Mouse (Mus musculus): Measurements from ENCODE around the gene Washc1.
"Not testable (repeated sequence)": the region's sequence is repeated elsewhere in the genome, so short reads cannot be mapped to it uniquely, and the experiment has no call there.

The Washc1 gene

DNA sequence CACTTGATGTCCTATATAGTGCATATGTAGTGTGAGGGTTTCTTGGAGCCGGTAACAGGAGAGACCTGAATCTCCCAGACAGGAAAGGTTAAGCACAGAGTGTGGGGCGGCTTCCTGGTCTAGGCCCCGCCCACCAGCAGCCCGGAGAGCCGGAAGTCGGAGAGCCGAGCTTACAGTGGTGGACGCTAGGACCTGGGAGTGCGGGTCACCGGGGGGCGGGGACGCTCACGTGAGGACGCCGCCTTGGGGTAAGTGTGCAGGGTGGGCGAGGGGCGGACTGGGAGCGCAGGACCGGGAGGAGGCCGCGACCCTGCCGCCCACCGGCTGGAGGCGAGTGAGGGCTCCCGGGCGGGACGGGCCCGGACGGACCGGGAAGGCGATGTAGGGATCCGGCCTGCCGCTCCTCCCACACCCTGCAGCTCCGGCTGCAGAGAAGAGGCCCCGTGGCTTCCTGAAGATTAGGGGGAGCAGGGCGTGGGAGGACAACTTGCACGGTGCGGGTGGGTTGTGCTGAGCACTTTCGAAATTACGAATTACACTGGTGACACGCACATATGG, at the start of gene Washc1:
Gene Washc1 (plus strand): TSS at position 144 of the 558 bp plus-strand sequence.
- DNase-seq (ENCODE audit: low read depth, low spot score), result peak; percentile 88

DNA sequence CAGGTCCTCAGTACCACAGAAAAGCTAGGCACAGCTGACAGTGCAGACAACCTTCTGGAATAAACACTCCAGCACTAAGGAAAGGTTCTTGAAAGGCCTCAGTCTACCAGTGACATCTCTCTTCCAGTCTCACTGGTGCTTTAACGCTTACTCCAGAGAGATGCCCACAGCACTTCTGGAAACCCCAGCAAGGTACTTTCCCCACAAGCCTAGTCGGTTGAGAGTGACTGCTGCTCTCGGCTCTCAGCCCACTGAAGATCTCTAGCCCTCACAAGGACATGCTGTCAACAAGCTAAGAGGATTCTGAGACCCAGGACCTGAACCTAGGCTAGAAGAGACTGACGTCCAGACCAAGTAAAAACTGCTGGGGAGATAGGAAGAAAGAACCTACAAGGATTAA, 46.2 kb upstream of the Washc1 start:
- no peak for DNase-seq (ENCODE audit: low read depth, low spot score)

DNA sequence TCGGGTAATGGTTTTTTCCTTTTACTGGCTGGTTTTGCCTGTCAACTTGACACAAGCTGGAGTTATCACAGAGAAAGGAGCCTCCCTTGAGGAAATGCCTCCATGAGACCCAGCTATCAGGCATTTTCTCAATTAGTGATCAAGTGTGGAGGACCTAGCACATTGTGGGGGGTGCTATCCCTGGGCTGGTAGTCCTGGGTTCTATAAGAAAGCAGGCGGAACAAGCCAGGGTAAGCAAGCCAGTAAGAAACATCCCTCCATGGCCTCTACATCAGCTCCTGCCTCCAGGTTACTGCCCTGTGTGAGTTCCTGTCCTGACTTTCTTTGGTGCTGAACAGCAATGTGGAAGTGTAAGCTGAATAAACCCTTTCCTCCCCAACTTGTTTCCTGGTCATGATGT, 42.3 kb upstream of the Washc1 start:
- DNase-seq (ENCODE audit: low read depth, low spot score), result not testable (repeated sequence)

- no peak for DNase-seq (ENCODE audit: low read depth, low spot score)
These were observed 37.4 kb upstream of the Washc1 start for GRCm38 (mm10) chr17:66073971-66074370.

DNA sequence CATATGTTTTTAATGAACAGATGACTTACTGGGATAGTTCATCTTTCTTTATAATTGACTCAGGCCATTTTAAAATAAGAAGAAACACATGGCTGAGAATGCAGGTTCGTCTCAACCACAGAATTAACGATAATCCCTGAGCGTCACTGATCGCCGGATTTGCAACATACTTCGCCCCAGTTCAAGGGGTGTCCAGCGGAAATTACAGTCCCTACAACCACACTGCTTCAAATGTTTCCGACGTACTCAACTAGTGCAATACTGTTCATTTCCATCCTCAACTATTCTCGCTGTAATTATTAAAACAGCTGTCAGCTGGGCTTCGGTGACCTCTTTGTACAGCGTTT, 35.5 kb upstream of the Washc1 start:
- peak; percentile 29 for DNase-seq (ENCODE audit: low read depth, low spot score)

GRCm38 (mm10) chr17:66076174-66076927, 35.0 kb upstream of the Washc1 start:
- no peak for DNase-seq (ENCODE audit: low read depth, low spot score)

DNA sequence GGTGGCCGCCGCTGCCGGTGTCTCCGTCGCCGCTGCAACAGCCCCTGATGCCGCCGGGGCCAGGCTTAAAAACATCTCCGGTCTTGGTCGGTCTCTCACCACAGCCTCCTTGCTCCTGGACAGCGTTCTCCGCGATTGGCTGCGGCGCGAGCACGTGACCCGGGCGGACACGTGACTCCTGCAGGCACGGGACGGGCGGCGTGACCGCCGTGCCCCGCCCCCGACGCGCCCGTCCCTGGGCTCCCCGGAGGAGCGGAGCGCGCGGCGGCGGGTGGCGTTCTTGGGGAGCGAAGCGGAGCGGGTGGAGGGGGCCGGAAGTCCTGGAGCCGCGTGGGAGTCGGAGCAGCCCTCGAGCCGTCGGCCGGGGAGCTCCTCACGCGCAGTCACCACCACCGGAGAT, 34.4 kb upstream of the Washc1 start, which contains the start of gene Ankrd12:
Gene Ankrd12 (minus strand): TSS at position 156 of the 400 bp plus-strand sequence.
- DNase-seq (ENCODE audit: low read depth, low spot score), result peak; percentile 91

- no peak for DNase-seq (ENCODE audit: low read depth, low spot score)
These were observed 33.9 kb upstream of the Washc1 start for GRCm38 (mm10) chr17:66077437-66077850.

DNA sequence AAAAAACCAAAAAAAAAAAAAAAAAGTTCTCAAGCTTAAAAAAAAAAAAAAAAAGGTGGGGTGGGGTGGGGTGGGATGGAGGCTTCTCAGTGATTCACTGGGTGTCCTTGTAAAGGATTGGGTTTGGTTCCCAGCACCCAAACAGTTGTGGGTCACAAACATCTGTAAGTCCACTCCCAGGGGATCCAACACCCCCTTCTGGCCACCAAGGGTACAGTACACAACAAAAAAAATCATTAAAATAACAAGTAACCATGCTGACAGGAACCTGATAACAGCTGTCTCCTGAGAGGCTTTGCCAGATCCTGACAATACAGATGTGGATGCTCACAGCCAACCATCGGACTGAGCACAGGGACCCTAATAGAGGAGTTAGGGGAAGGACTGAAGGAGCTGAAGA, 26.9 kb upstream of the Washc1 start:
- no peak for DNase-seq (ENCODE audit: low read depth, low spot score)

- DNase-seq (ENCODE audit: low read depth, low spot score), result no peak
These were observed 26.3 kb upstream of the Washc1 start for GRCm38 (mm10) chr17:66085038-66085437.

DNA sequence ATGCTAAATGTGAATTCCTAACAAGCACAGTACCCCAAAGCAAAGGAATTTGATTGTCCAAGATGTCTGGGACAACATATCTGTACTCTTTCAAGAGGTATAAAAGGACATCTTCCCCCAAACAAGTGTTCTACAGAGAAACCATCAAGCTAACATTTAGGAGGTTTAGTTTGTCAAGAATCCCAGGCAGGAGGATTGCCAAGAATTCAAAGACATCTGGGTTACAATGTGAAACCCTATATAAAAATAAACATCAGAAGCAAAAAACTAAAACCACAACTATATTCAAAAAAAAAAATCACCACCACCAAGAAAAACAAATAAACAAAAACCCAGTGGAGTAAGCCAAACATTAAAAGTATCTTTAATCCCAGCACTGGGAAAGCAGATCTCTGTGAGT, 21.1 kb upstream of the Washc1 start:
- no peak for DNase-seq (ENCODE audit: low read depth, low spot score)

GRCm38 (mm10) chr17:66091392-66091791, 20.0 kb upstream of the Washc1 start:
- no peak for DNase-seq (ENCODE audit: low read depth, low spot score)

GRCm38 (mm10) chr17:66092065-66092464, 19.3 kb upstream of the Washc1 start:
- no peak for DNase-seq (ENCODE audit: low read depth, low spot score)

- DNase-seq (ENCODE audit: low read depth, low spot score), result no peak
These were observed 18.7 kb upstream of the Washc1 start for GRCm38 (mm10) chr17:66092664-66093063.

GRCm38 (mm10) chr17:66100566-66101379, 10.6 kb upstream of the Washc1 start:
- peak; percentile 7 for DNase-seq (ENCODE audit: low read depth, low spot score)

DNA sequence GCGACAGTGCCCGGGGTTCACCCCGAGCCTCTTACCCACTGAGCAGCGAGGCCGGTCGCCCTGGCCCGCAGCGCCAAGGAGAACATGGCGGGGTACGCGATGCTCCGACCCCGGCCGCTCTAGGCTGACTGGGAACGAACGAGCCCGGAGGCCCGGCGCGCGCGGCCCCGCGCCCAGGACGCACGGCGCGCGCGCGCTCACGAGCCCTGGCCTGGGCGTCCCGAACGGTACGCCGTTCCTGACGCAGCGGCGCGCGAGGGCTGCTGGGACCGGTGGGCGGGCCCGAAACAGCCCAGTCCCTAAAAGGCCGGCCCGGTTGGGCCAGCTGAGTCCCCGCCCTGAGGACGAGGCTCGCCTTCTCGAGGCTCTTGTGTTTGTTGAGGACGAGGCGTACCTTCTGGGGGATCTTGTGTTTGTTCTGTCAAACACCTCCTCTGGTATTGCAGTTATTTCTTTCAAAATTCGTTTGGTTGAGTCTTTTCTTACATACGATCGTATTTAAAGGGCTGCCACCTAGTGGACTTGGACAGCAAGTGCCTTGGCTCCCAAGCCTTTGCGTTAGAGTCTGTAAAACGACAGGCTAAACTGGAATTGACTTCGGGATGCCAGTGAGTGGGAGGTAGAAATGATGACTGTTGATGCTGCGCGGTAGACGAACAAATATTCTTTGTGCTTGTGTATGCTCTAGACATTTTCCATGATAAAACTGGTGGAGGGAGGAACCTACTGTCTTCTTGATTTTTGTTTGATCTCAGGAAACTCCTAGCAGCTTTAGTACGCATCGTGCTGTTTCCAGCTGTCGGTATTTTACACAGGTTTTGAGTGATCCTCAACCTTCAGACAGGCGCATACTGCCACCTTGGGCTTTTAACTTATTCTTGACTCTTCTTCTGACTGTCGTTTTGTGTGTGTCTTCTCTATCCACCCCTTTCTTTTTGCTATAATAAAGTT, 9.7 kb upstream of the Washc1 start, which contains the start of gene Ndufv2:
Gene Ndufv2 (minus strand): TSS at position 180 of the 951 bp plus-strand sequence.
- DNase-seq (ENCODE audit: low read depth, low spot score), result peak; percentile 96

DNA sequence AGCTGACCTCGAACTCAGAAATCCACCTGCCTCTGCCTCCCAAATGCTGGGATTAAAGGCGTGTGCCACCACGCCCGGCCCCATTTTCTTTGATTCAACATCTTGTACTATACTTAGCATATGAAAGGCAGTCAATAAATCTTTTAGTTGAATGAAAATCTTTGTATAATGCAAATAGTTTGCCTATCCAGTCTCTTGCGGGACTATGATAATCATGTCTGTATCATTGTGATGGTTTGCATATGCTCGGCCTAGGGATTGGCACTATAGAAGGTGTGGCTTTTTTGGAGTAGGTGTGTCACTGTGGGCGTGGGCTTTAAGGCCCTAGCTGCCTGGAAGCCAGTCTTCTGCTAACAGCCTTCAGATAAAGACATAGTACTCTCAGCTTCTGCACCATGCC, 7.3 kb upstream of the Washc1 start:
- DNase-seq (ENCODE audit: low read depth, low spot score), result no peak

DNA sequence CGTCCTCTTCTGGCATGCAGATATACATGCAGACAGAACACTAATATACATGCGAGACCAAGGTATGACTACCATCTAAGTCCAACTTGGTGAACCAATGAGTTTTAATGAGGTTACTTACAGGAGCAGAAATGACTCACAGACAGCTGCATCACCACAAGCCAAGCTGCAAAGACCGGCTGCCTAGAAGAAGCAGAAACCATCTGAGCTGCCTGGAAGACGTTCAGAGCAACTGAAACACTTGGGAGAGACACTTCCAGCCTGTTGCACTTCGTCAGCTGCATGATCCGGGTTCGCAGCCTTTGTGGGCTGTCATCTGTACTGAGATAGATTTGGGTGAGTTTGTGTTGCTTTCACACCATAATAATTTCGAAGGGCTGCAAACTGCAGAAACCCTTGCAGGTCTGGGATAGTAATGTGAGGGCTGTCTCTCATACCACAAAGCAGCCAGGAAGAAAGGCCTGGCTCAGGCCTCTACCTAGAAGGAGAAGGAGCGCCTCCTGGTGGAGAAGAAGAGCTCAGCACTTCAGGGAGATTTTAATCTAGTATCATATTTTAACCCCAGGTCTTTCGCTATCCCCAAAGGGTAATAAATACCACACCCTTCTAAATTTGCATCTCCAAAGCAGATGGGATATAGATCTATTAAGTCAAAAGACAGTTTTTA, 4.6 kb upstream of the Washc1 start:
- DNase-seq (ENCODE audit: low read depth, low spot score), result peak; percentile 69

GRCm38 (mm10) chr17:66107466-66107865, 3.9 kb upstream of the Washc1 start:
- DNase-seq (ENCODE audit: low read depth, low spot score), result no peak

DNA sequence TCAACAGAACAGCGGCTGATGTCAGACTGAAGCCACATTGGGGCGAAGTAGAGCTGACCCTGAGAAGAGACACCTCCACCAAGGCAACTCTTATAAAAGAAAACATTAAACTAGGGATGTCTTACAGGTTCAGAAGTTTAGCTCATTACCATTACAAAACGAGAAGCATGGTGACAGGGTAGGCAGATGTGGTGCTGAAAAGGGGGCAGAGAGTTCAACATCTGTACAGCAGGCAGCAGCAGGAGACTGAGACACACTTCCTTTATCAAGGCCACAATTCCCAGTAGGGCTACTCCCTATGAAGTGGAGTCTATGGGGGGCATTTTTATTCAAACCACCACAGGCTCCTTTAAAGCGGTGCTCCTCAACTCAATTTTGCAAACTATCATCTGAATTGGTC, 3.1 kb upstream of the Washc1 start:
- no peak for DNase-seq (ENCODE audit: low read depth, low spot score)

DNA sequence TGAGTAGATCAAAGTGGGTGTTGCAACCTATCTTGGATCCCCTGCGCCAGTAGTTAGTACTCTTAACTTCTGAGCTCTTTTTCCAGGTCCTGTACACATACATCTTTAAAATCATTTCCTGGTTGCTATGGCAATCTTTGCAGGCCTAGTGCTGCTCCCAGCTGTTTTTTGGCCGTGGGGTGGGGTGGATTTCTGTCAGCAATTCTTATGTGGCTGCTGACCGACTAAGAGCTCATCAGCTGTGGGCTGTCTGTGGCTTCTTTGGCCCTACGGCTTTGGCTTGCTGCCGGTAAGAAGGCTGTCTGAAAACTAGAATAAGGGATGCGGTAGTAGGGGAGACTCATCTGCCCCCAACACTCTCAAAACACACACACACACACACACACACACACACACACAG, 599 bp upstream of the Washc1 start:
- no peak for DNase-seq (ENCODE audit: low read depth, low spot score)

All from forelimb bud, embryonic 11.5 days (tissue).